Mouse (Mus musculus) gastrocnemius, adult 8-10 months (tissue): ENCODE measurements around the gene Ston1. TPM values are rescaled to one million over a fixed set of nuclear protein-coding genes. Genes with fewer than 3 reads are reported as not detected.

Experiments used
- DNase-seq, 2 experiments: peaks; one replicate each; pipeline ENCODE4 v3.0.0; 2022; ENCODE audit warnings: low spot score in 2 of 2
- total RNA-seq, 4 experiments: library from RNA; stranded (reverse); gene quantifications; 2 replicates each; pipeline ENCODE4 v1.2.4; 2022

Gene Ston1
- total RNA-seq, result 1 to 10 TPM; 2.8 to 7.0 (median 3.9) TPM

- peak in 1 of 2 experiments; percentile 41 for DNase-seq
These were observed at the start of gene Ston1 for GRCm38 (mm10) chr17:88597222-88598055. Ston1 (plus strand) TSS chr17:88597684.

GRCm38 (mm10) chr17:88549411-88550191 lies 47.9 kb upstream of the Ston1 start:
- no peak for DNase-seq

GRCm38 (mm10) chr17:88550351-88550750 lies 47.1 kb upstream of the Ston1 start:
- DNase-seq, result no peak

- DNase-seq, result no peak
These were observed 46.2 kb upstream of the Ston1 start for GRCm38 (mm10) chr17:88550981-88551940.

GRCm38 (mm10) chr17:88552556-88552955 lies 44.9 kb upstream of the Ston1 start:
- no peak for DNase-seq

GRCm38 (mm10) chr17:88553001-88553449 lies 44.5 kb upstream of the Ston1 start:
- no peak for DNase-seq

- DNase-seq, result no peak
These were observed 43.9 kb upstream of the Ston1 start for GRCm38 (mm10) chr17:88553473-88554087.

- DNase-seq, result no peak
These were observed 41.3 kb upstream of the Ston1 start for GRCm38 (mm10) chr17:88556176-88556575.

GRCm38 (mm10) chr17:88556688-88557087 lies 40.8 kb upstream of the Ston1 start:
- no peak for DNase-seq

- peak; percentile 22 to 51 for DNase-seq
These were observed 39.2 kb upstream of the Ston1 start for GRCm38 (mm10) chr17:88558168-88558842.

GRCm38 (mm10) chr17:88563611-88564010 lies 33.9 kb upstream of the Ston1 start:
- DNase-seq, result no peak

- no peak for DNase-seq
These were observed 27.5 kb upstream of the Ston1 start for GRCm38 (mm10) chr17:88569807-88570540.

- no peak for DNase-seq
These were observed 26.7 kb upstream of the Ston1 start for GRCm38 (mm10) chr17:88570784-88571183.

GRCm38 (mm10) chr17:88574811-88575210 lies 22.7 kb upstream of the Ston1 start:
- DNase-seq, result no peak

- DNase-seq, result no peak
These were observed 18.8 kb upstream of the Ston1 start for GRCm38 (mm10) chr17:88578522-88579242.

GRCm38 (mm10) chr17:88580556-88580955 lies 16.9 kb upstream of the Ston1 start:
- DNase-seq, result no peak

- DNase-seq, result no peak
These were observed 15.9 kb upstream of the Ston1 start for GRCm38 (mm10) chr17:88581511-88582021.

GRCm38 (mm10) chr17:88582999-88583398 lies 14.5 kb upstream of the Ston1 start:
- DNase-seq, result no peak

GRCm38 (mm10) chr17:88583411-88583810 lies 14.1 kb upstream of the Ston1 start:
- no peak for DNase-seq
